Mouse (Mus musculus) ovary, adult 18-20 months (tissue): ENCODE data around the gene Styxl1.

ENCODE experiments used
- DNase-seq: peaks from one replicate; pipeline ENCODE4 v3.0.0; 2022; ENCODE audit warnings: low spot score, mixed read lengths

Styxl1 gene

GRCm38 (mm10) chr5:135777796-135778470 is at the start of gene Styxl1:
Gene Styxl1, minus strand, starts transcription at chr5:135778385.
- DNase-seq: no peak

- DNase-seq: no peak
Measured at GRCm38 (mm10) chr5:135826225-135826624, 48.0 kb upstream of the Styxl1 start.

GRCm38 (mm10) chr5:135824517-135824916 is 46.3 kb upstream of the Styxl1 start:
- no peak for DNase-seq

- no peak for DNase-seq
Measured at GRCm38 (mm10) chr5:135822316-135822944, 44.2 kb upstream of the Styxl1 start.

GRCm38 (mm10) chr5:135818491-135818890 is 40.3 kb upstream of the Styxl1 start:
- DNase-seq: no peak

GRCm38 (mm10) chr5:135812991-135813390 is 34.8 kb upstream of the Styxl1 start:
- DNase-seq: no peak

- DNase-seq: no peak
Measured at GRCm38 (mm10) chr5:135807263-135807637, 29.1 kb upstream of the Styxl1 start.

- DNase-seq: peak; percentile 66
Measured at GRCm38 (mm10) chr5:135806555-135807262, 28.5 kb upstream of the Styxl1 start, which contains the start of gene Srrm3. Gene Srrm3, plus strand, starts transcription at chr5:135806890.

- no peak for DNase-seq
Measured at GRCm38 (mm10) chr5:135804735-135805134, 26.6 kb upstream of the Styxl1 start.

GRCm38 (mm10) chr5:135803676-135804075 is 25.5 kb upstream of the Styxl1 start:
- DNase-seq: no peak

GRCm38 (mm10) chr5:135803135-135803534 is 24.9 kb upstream of the Styxl1 start:
- no peak for DNase-seq

- no peak for DNase-seq
Measured at GRCm38 (mm10) chr5:135802641-135803040, 24.5 kb upstream of the Styxl1 start.

- no peak for DNase-seq
Measured at GRCm38 (mm10) chr5:135800927-135801326, 22.7 kb upstream of the Styxl1 start.

- DNase-seq: no peak
Measured at GRCm38 (mm10) chr5:135799746-135800145, 21.6 kb upstream of the Styxl1 start.

GRCm38 (mm10) chr5:135794859-135795181 is 16.6 kb upstream of the Styxl1 start:
- no peak for DNase-seq

GRCm38 (mm10) chr5:135793996-135794858 is 16.0 kb upstream of the Styxl1 start:
- DNase-seq: peak; percentile 56

GRCm38 (mm10) chr5:135782901-135783300 is 4.7 kb upstream of the Styxl1 start:
- DNase-seq: no peak

GRCm38 (mm10) chr5:135780331-135780730 is 2.1 kb upstream of the Styxl1 start:
- no peak for DNase-seq

GRCm38 (mm10) chr5:135778471-135779445 is 573 bp upstream of the Styxl1 start, which contains the start of gene Mdh2:
Gene Mdh2, plus strand, starts transcription at chr5:135778480.
- DNase-seq: peak; percentile 100

GRCm38 (mm10) chr5:135776546-135776945 is 1.6 kb downstream of the Styxl1 start:
- no peak for DNase-seq

GRCm38 (mm10) chr5:135772519-135772918 is 5.7 kb downstream of the Styxl1 start:
- DNase-seq: no peak
